Mouse (Mus musculus): ENCODE results near the gene Hbb-bh2. TPM values are rescaled to one million over a fixed set of nuclear protein-coding genes. Genes with fewer than 3 reads are reported as not detected.

The Hbb-bh2 gene
- polyA plus RNA-seq, 1 experiment from 2014 or later = not detected

Other genes starting within 250 kb of the Hbb-bh2 start
- not detected in 2 replicates for gene Olfr619, start 239.9 kb downstream of the Hbb-bh2 start, polyA plus RNA-seq (2015; fragmentation: Nextera tagmentation; extraction: Ambion mirVana)
- not detected in 2 replicates for gene Olfr620, start 228.0 kb downstream of the Hbb-bh2 start, polyA plus RNA-seq (2015; fragmentation: Nextera tagmentation; extraction: Ambion mirVana)
- gene Olfr622, start 197.8 kb downstream of the Hbb-bh2 start, polyA plus RNA-seq (2015; fragmentation: Nextera tagmentation; extraction: Ambion mirVana) = not detected in 2 replicates
- gene Olfr623, start 176.8 kb downstream of the Hbb-bh2 start, polyA plus RNA-seq (2015; fragmentation: Nextera tagmentation; extraction: Ambion mirVana) = not detected in 2 replicates
- 0.03 TPM in 1 of 2 replicates, not detected in the other for gene Olfr624, start 169.3 kb downstream of the Hbb-bh2 start, polyA plus RNA-seq (2015; fragmentation: Nextera tagmentation; extraction: Ambion mirVana)
- not detected in 2 replicates for gene Olfr625-ps1, start 157.8 kb downstream of the Hbb-bh2 start, polyA plus RNA-seq (2015; fragmentation: Nextera tagmentation; extraction: Ambion mirVana)
- gene Olfr243, start 125.8 kb downstream of the Hbb-bh2 start, polyA plus RNA-seq (2015; fragmentation: Nextera tagmentation; extraction: Ambion mirVana) = not detected in 2 replicates
- gene Olfr628, start 110.1 kb downstream of the Hbb-bh2 start, polyA plus RNA-seq (2015; fragmentation: Nextera tagmentation; extraction: Ambion mirVana) = not detected in 2 replicates
- gene Olfr629, start 95.6 kb downstream of the Hbb-bh2 start, polyA plus RNA-seq (2015; fragmentation: Nextera tagmentation; extraction: Ambion mirVana) = not detected in 2 replicates
- not detected in 2 replicates for gene Olfr630, start 83.2 kb downstream of the Hbb-bh2 start, polyA plus RNA-seq (2015; fragmentation: Nextera tagmentation; extraction: Ambion mirVana)
- gene Olfr69, start 68.9 kb downstream of the Hbb-bh2 start, polyA plus RNA-seq (2015; fragmentation: Nextera tagmentation; extraction: Ambion mirVana) = not detected in 2 replicates
- gene Olfr68, start 60.8 kb downstream of the Hbb-bh2 start, polyA plus RNA-seq (2015; fragmentation: Nextera tagmentation; extraction: Ambion mirVana) = not detected in 2 replicates
- gene Olfr67, start 48.7 kb downstream of the Hbb-bh2 start, polyA plus RNA-seq (2015; fragmentation: Nextera tagmentation; extraction: Ambion mirVana) = not detected in 2 replicates
- gene Hbb-bt, start 26.5 kb downstream of the Hbb-bh2 start, polyA plus RNA-seq (2015; fragmentation: Nextera tagmentation; extraction: Ambion mirVana) = 7,919 and 10,944 TPM in 2 replicates
- 15,930 and 21,711 TPM in 2 replicates for gene Hbb-bs, start 12.4 kb downstream of the Hbb-bh2 start, polyA plus RNA-seq (2015; fragmentation: Nextera tagmentation; extraction: Ambion mirVana)
- 230 and 536 TPM in 2 replicates for gene Hbb-bh1, start 2.6 kb upstream of the Hbb-bh2 start, polyA plus RNA-seq (2015; fragmentation: Nextera tagmentation; extraction: Ambion mirVana)
- 25,617 and 43,684 TPM in 2 replicates for gene Hbb-y, start 12.7 kb upstream of the Hbb-bh2 start, polyA plus RNA-seq (2015; fragmentation: Nextera tagmentation; extraction: Ambion mirVana)
- gene Olfr66, start 45.7 kb upstream of the Hbb-bh2 start, polyA plus RNA-seq (2015; fragmentation: Nextera tagmentation; extraction: Ambion mirVana) = not detected in 2 replicates
- not detected in 2 replicates for gene Olfr64, start 54.0 kb upstream of the Hbb-bh2 start, polyA plus RNA-seq (2015; fragmentation: Nextera tagmentation; extraction: Ambion mirVana)
- gene Olfr65, start 63.0 kb upstream of the Hbb-bh2 start, polyA plus RNA-seq (2015; fragmentation: Nextera tagmentation; extraction: Ambion mirVana) = not detected in 2 replicates
- gene Olfr631, start 88.3 kb upstream of the Hbb-bh2 start, polyA plus RNA-seq (2015; fragmentation: Nextera tagmentation; extraction: Ambion mirVana) = not detected in 2 replicates
- not detected in 2 replicates for gene Olfr632, start 93.8 kb upstream of the Hbb-bh2 start, polyA plus RNA-seq (2015; fragmentation: Nextera tagmentation; extraction: Ambion mirVana)
- gene Olfr633, start 103.9 kb upstream of the Hbb-bh2 start, polyA plus RNA-seq (2015; fragmentation: Nextera tagmentation; extraction: Ambion mirVana) = not detected in 2 replicates
- not detected in 2 replicates for gene Olfr635, start 130.6 kb upstream of the Hbb-bh2 start, polyA plus RNA-seq (2015; fragmentation: Nextera tagmentation; extraction: Ambion mirVana)
- gene Olfr638, start 158.2 kb upstream of the Hbb-bh2 start, polyA plus RNA-seq (2015; fragmentation: Nextera tagmentation; extraction: Ambion mirVana) = not detected in 2 replicates
- not detected in 2 replicates for gene Olfr639, start 176.8 kb upstream of the Hbb-bh2 start, polyA plus RNA-seq (2015; fragmentation: Nextera tagmentation; extraction: Ambion mirVana)
- gene Olfr640, start 185.1 kb upstream of the Hbb-bh2 start, polyA plus RNA-seq (2015; fragmentation: Nextera tagmentation; extraction: Ambion mirVana) = not detected in 2 replicates
- not detected in 2 replicates for gene Olfr641, start 194.9 kb upstream of the Hbb-bh2 start, polyA plus RNA-seq (2015; fragmentation: Nextera tagmentation; extraction: Ambion mirVana)
- not detected in 2 replicates for gene Olfr642, start 212.1 kb upstream of the Hbb-bh2 start, polyA plus RNA-seq (2015; fragmentation: Nextera tagmentation; extraction: Ambion mirVana)
- not detected in 2 replicates for gene 4930516K23Rik, start 220.9 kb upstream of the Hbb-bh2 start, polyA plus RNA-seq (2015; fragmentation: Nextera tagmentation; extraction: Ambion mirVana)
- not detected in 2 replicates for gene Olfr644, start 231.3 kb upstream of the Hbb-bh2 start, polyA plus RNA-seq (2015; fragmentation: Nextera tagmentation; extraction: Ambion mirVana)
- not detected in 2 replicates for gene Olfr645, start 244.9 kb upstream of the Hbb-bh2 start, polyA plus RNA-seq (2015; fragmentation: Nextera tagmentation; extraction: Ambion mirVana)